Mouse (Mus musculus): ENCODE measurements at regions not wholly inside any gene's neighbourhood (a gene's known extent, or its start where the extent isn't known, plus 50 kb on each side); places are given as distances from the start of the nearest gene placed in this dataset.

DNA sequence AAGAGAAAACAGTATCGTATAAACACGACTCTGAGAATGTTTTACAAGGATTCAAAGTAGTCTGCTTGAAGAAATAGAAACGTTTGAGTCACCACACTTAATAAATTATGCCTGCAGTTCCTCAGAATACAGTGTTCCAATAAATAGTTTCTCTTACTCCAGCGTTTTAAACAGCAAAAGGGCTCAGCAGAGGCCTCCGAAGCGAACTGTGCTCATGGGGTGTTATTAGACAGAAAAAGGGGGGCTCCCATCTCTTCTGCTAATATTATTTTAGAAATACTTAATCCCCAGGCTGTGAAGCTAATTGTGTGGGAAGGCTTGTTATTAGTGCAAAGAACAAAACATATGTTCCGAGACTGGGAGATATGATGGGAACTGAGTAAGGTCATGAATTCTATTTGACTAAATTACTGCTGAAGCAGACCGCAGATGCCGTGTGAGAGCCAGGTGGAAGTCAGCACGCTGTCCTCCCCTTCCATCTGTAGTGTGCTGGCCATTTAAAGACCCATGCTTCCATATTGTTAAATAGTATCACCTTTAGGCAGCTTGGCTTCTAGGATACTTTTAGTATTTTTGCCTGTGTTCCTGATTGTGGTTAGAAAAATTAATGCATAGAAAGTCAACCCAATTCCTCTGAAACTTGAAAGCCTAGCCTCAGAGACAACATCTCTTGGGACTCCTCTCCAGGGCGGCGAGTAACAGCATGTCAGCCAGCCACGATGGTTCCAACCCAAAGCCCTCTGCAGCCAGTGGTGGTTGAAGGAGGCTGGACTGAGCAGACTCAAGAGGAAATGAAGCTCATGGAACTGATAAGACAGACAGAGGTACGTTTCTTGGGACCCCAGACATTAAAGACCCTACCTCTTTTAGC is 309.4 kb upstream of the Mpped2 start:
- H3K9ac ChIP-seq (ENCODE audit: low read depth, low read length), result no peak overlapping the region
- no peaks in the 10 kb centered on the region for H3K27me3 ChIP-seq (ENCODE audit: control insufficient read depth, insufficient read depth, low read length)
- TF ChIP-seq CTCF (IDR thresholded peaks at IDR 0.05) (no peak), POLR2A (IDR thresholded peaks at IDR 0.05; ENCODE audit: insufficient read depth, low read depth, low read length) (no peak), EP300 (IDR thresholded peaks at IDR 0.05; ENCODE audit: insufficient read depth, low read depth, low read length) (no peak)
- H3K79me2 ChIP-seq (replicated peaks; ENCODE audit: control insufficient read depth, insufficient read depth, low read length), result no peaks in the 10 kb centered on the region
- intact Hi-C loops (cut with DNase I), result no loop called here
- H3K4me1 ChIP-seq (ENCODE audit: control insufficient read depth, insufficient read depth, low read length), result no peaks in the 10 kb centered on the region
- no peak overlapping the region for H3K4me3 ChIP-seq
- no peak for DNase-seq
- H3K36me3 ChIP-seq (ENCODE audit: control insufficient read depth, insufficient read depth, low read length), result no peaks in the 10 kb centered on the region
- no peak overlapping the region for H3K27ac ChIP-seq
- WGBS, result 76% methylated on average over 14 of the region's 14 CpGs

DNA sequence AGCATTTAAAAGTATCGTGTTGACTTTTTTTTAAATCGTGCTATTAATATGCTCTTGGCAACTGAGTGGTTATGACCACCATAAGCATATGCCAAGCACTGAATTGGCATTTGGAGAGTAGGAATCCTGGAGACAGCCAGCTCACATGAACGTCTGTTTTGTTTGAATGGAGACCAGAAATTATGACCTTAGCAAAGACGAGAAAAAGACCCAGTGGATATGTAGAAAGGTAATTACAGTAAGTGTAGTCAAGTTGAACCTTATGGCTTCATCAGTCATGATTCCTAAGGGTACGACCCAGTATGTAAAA is 308.8 kb upstream of the Mpped2 start:
- Histone ChIP-seq H3K27ac (no peak overlapping the region), H3K4me3 (no peak overlapping the region), H3K36me3 (ENCODE audit: control insufficient read depth, insufficient read depth, low read length) (no peaks in the 10 kb centered on the region), H3K9ac (ENCODE audit: low read depth, low read length) (no peak overlapping the region), H3K4me1 (ENCODE audit: control insufficient read depth, insufficient read depth, low read length) (no peaks in the 10 kb centered on the region), H3K79me2 (replicated peaks; ENCODE audit: control insufficient read depth, insufficient read depth, low read length) (no peaks in the 10 kb centered on the region), H3K27me3 (ENCODE audit: control insufficient read depth, insufficient read depth, low read length) (no peaks in the 10 kb centered on the region)
- no peak for DNase-seq
- TF ChIP-seq CTCF (IDR thresholded peaks at IDR 0.05) (no peak), POLR2A (IDR thresholded peaks at IDR 0.05; ENCODE audit: insufficient read depth, low read depth, low read length) (no peak), EP300 (IDR thresholded peaks at IDR 0.05; ENCODE audit: insufficient read depth, low read depth, low read length) (no peak)
- intact Hi-C loops (cut with DNase I), result no loop called here
- 80% methylated on average over 5 of the region's 5 CpGs for WGBS

DNA sequence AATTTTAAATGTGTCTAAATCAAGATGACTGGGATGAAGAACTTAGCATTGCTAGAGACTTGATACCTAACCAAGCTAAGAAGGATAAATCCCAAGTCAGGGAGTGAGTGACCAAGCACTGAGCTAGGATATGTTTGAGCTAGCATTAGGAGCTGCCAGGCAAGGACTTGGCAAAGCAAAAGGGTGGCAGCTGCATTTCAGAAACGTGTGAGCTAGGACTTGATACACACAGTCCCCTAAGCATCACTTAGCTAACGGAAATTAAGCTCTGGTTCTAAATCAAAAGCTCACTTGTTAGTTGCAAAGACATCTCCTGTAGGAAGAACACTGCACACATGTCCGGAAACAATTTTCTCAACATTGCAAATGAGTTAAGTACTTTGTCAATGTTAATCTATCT is 308.2 kb upstream of the Mpped2 start:
- WGBS, result 62% methylated on average over 3 of the region's 3 CpGs
- Histone ChIP-seq H3K27ac (no peak overlapping the region), H3K79me2 (replicated peaks; ENCODE audit: control insufficient read depth, insufficient read depth, low read length) (no peaks in the 10 kb centered on the region), H3K9ac (ENCODE audit: low read depth, low read length) (no peak overlapping the region), H3K4me3 (no peak overlapping the region), H3K36me3 (ENCODE audit: control insufficient read depth, insufficient read depth, low read length) (no peaks in the 10 kb centered on the region), H3K27me3 (ENCODE audit: control insufficient read depth, insufficient read depth, low read length) (no peaks in the 10 kb centered on the region), H3K4me1 (ENCODE audit: control insufficient read depth, insufficient read depth, low read length) (no peaks in the 10 kb centered on the region)
- intact Hi-C loops (cut with DNase I), result no loop called here
- no peak for TF ChIP-seq CTCF (IDR thresholded peaks at IDR 0.05)
- no peak for TF ChIP-seq EP300 (IDR thresholded peaks at IDR 0.05; ENCODE audit: insufficient read depth, low read depth, low read length)
- TF ChIP-seq POLR2A (IDR thresholded peaks at IDR 0.05; ENCODE audit: insufficient read depth, low read depth, low read length), result no peak
- no peak for DNase-seq

DNA sequence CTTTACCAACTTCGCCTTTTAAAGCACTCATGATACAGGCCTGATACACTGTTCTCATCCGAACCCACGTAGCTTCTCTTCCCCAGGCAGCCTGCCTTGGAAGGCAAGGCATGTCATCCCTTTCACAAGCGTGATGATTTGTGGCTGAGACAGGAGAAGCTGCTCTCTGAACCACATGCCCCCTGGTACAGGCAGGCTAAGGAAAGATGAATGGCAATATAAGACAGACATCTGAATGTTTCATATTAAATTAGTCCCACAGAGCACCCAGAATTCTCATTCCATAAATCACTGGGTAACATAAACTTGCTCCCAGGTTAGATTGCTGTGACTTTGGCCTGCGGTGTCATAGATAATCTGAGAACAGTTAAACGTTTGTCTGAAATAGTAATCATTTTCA is 280.9 kb upstream of the Mpped2 start:
- 65% methylated on average over 6 of the region's 6 CpGs for WGBS
- TF ChIP-seq POLR2A (IDR thresholded peaks at IDR 0.05; ENCODE audit: insufficient read depth, low read depth, low read length) (no peak), EP300 (IDR thresholded peaks at IDR 0.05; ENCODE audit: insufficient read depth, low read depth, low read length) (no peak), CTCF (IDR thresholded peaks at IDR 0.05) (no peak)

DNA sequence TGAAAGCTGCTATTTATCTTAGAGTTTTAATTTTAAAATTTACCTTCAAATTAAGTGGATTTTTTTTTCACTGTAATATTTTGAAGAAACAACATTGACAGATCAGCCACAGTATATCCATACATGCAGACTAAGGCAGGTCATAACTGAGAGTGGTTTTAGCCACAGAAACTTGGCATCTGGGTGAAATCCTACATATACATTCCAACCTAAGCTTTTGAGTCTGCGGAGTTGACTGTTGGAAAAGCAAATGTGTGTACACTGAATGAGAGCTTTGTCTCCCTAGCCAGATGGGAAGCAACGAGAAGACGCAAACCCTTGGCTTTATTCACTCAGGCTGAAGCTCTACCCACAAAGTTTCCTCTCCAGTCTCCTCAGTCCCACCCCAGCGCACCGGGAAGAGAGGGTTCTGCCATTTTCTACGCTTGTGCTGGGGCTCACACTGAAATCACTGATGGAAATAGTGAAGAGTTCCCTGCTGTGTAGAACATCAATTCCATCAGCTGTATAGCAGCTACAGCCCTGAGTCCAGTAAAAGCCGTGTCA is 277.5 kb upstream of the Mpped2 start:
- no peaks in the 10 kb centered on the region for H3K79me2 ChIP-seq (replicated peaks; ENCODE audit: control insufficient read depth, insufficient read depth, low read length)
- H3K4me1 ChIP-seq (ENCODE audit: control insufficient read depth, insufficient read depth, low read length), result no peaks in the 10 kb centered on the region
- H3K4me3 ChIP-seq, result no peak overlapping the region
- H3K27me3 ChIP-seq (ENCODE audit: control insufficient read depth, insufficient read depth, low read length), result no peaks in the 10 kb centered on the region
- no peak overlapping the region for H3K9ac ChIP-seq (ENCODE audit: low read depth, low read length)
- no peak for DNase-seq
- intact Hi-C loops (cut with DNase I), result no loop called here
- H3K27ac ChIP-seq, result no peak overlapping the region
- 78% methylated on average over 7 of the region's 7 CpGs for WGBS
- TF ChIP-seq CTCF (IDR thresholded peaks at IDR 0.05), result no peak
- TF ChIP-seq POLR2A (IDR thresholded peaks at IDR 0.05; ENCODE audit: insufficient read depth, low read depth, low read length), result no peak
- TF ChIP-seq EP300 (IDR thresholded peaks at IDR 0.05; ENCODE audit: insufficient read depth, low read depth, low read length), result no peak
- H3K36me3 ChIP-seq (ENCODE audit: control insufficient read depth, insufficient read depth, low read length), result no peaks in the 10 kb centered on the region

More for the DNA sequence above, 280.9 kb upstream of the Mpped2 start:
- Histone ChIP-seq H3K4me3 (no peak overlapping the region), H3K27me3 (ENCODE audit: control insufficient read depth, insufficient read depth, low read length) (no peaks in the 10 kb centered on the region), H3K4me1 (ENCODE audit: control insufficient read depth, insufficient read depth, low read length) (no peaks in the 10 kb centered on the region), H3K36me3 (ENCODE audit: control insufficient read depth, insufficient read depth, low read length) (no peaks in the 10 kb centered on the region), H3K27ac (no peak overlapping the region), H3K9ac (ENCODE audit: low read depth, low read length) (no peak overlapping the region), H3K79me2 (replicated peaks; ENCODE audit: control insufficient read depth, insufficient read depth, low read length) (no peaks in the 10 kb centered on the region)
- intact Hi-C loops (cut with DNase I), result no loop called here
- no peak for DNase-seq

DNA sequence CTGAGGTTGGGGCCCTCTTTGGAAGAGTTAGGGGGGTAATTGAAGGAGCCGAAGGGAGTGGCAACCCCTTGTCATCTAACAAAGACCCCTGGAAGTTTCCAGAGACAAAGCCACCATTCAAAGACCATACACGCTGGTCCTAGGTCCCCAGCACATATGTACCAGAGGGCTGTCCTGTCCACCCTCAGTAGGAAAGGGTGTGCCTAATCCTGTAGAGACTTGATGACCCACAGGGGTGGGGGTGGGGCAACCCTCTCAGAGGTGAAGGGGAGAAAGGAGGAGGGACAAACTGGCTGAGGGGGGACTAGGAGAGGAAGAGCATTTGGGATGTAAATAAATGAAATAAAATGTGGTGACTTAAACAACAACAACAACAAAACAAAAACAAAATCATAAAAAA is 274.9 kb upstream of the Mpped2 start:
- Histone ChIP-seq H3K27ac (no peak overlapping the region), H3K36me3 (ENCODE audit: control insufficient read depth, insufficient read depth, low read length) (no peaks in the 10 kb centered on the region), H3K27me3 (ENCODE audit: control insufficient read depth, insufficient read depth, low read length) (no peaks in the 10 kb centered on the region), H3K4me1 (ENCODE audit: control insufficient read depth, insufficient read depth, low read length) (no peaks in the 10 kb centered on the region), H3K79me2 (replicated peaks; ENCODE audit: control insufficient read depth, insufficient read depth, low read length) (no peaks in the 10 kb centered on the region), H3K4me3 (no peak overlapping the region), H3K9ac (ENCODE audit: low read depth, low read length) (no peak overlapping the region)
- 76% methylated on average over 2 of the region's 2 CpGs for WGBS
- no peak for DNase-seq
- intact Hi-C loops (cut with DNase I), result no loop called here
- no peak for TF ChIP-seq CTCF (IDR thresholded peaks at IDR 0.05)
